Mouse (Mus musculus) midbrain, embryonic 15.5 days (tissue): ENCODE results near the gene Sh2d3c. TPM values are rescaled to one million over a fixed set of nuclear protein-coding genes. Genes with fewer than 3 reads are reported as not detected.

ENCODE experiments used
- ATAC-seq: fragments of 200-750 bp; cut with Nextera tagmentation; replicated peaks from 2 replicates; pipeline ENCODE4 v1.8.0; 2017; ENCODE audit warnings: moderate TSS enrichment
- H3K27ac ChIP-seq: fragments of 300-500 bp; sonication (generic); 2 replicates; pipeline ENCODE4 v1.5.1; 2015; ENCODE audit warnings: mild to moderate bottlenecking, inconsistent platforms
- H3K27me3 ChIP-seq: fragments of 300-500 bp; sonication (generic); replicated peaks from 2 replicates; pipeline ENCODE4 v1.6.1; 2015; ENCODE audit warnings: inconsistent platforms
- H3K36me3 ChIP-seq: fragments of 300-500 bp; sonication (generic); replicated peaks from 2 replicates; pipeline ENCODE4 v1.6.1; 2015; ENCODE audit warnings: inconsistent platforms
- H3K4me1 ChIP-seq: fragments of 300-500 bp; sonication (generic); 2 replicates; pipeline ENCODE4 v1.6.1; 2015; ENCODE audit warnings: inconsistent platforms
- H3K4me2 ChIP-seq: fragments of 300-500 bp; sonication (generic); 2 replicates; pipeline ENCODE4 v1.6.1; 2015; ENCODE audit warnings: inconsistent platforms, mild to moderate bottlenecking, moderate library complexity
- H3K4me3 ChIP-seq: fragments of 300-500 bp; sonication (generic); 2 replicates; pipeline ENCODE4 v1.5.1; 2015; ENCODE audit warnings: mild to moderate bottlenecking, inconsistent platforms
- H3K9ac ChIP-seq: fragments of 300-500 bp; sonication (generic); 2 replicates; pipeline ENCODE4 v1.6.1; 2015; ENCODE audit warnings: mild to moderate bottlenecking, inconsistent platforms
- H3K9me3 ChIP-seq: fragments of 300-500 bp; sonication (generic); 2 replicates; pipeline ENCODE4 v1.6.1; 2016; ENCODE audit warnings: inconsistent platforms
- WGBS: fragments of 180-500 bp; shearing (Covaris S2); methylation state at CpG from one replicate; pipeline ENCODE4 v1.1.7; 2015; ENCODE audit warnings: mixed read lengths; 5-methylcytosine and 5-hydroxymethylcytosine counted together
- polyA plus RNA-seq: library from polyadenylated mRNA; unstranded; fragments of >200 nt; fragmentation: Nextera tagmentation; extraction: Ambion mirVana; gene quantifications from 2 replicates; pipeline ENCODE4 v1.2.1, GENCODE M21; 2015

The Sh2d3c gene
- polyA plus RNA-seq, 1 experiment from 2014 or later: 57.2 TPM

- Histone ChIP-seq H3K4me3 (no peak overlapping the region), H3K27me3 (no peaks in the 10 kb centered on the region), H3K27ac (no peak overlapping the region), H3K4me1 (peaks cover 7% of the 10 kb centered on the region; the same call in 1 of the 2 replicates), H3K9ac (no peak overlapping the region), H3K4me2 (no peak overlapping the region), H3K36me3 (no peaks in the 10 kb centered on the region), H3K9me3 (no peaks in the 10 kb centered on the region)
- ATAC-seq: no peak
- whole genome bisulfite sequencing: 72% methylated on average over 4 of the region's 4 CpGs
Measured at GRCm38 (mm10) chr2:32731911-32732310, 11.1 kb downstream of the Sh2d3c start.

GRCm38 (mm10) chr2:32732695-32733094 lies 11.8 kb downstream of the Sh2d3c start:
- no peak for ATAC-seq
- Histone ChIP-seq H3K9me3 (no peaks in the 10 kb centered on the region), H3K4me1 (no peaks in the 10 kb centered on the region), H3K27ac (no peak overlapping the region), H3K9ac (no peak overlapping the region), H3K36me3 (no peaks in the 10 kb centered on the region), H3K4me2 (no peak overlapping the region), H3K4me3 (no peak overlapping the region), H3K27me3 (no peaks in the 10 kb centered on the region)
- WGBS: 79% methylated on average over 6 of the region's 6 CpGs

DNA sequence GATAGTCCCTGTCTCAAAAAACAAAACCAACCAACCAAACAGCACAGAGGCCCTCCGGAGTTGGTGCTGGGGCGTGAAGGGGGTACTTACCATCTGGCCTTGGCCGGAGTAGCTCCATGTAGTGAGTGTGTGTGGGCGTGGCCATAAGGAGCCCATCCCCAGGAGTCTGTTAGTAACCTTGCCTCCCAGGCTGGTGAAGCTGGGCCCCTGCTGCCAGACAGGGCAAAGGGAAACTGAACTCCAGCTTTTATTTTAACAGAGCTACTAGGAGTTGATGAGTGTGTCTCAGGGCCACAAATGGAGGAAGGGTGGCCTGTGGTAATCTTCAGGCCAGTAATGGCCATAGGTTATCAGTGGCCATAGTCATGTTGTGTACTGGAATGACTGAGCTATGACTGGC lies 13.6 kb downstream of the Sh2d3c start:
- no peak for ATAC-seq
- 33% methylated on average over 4 of the region's 4 CpGs for WGBS

GRCm38 (mm10) chr2:32734933-32735332 lies 14.1 kb downstream of the Sh2d3c start:
- Histone ChIP-seq H3K27me3 (no peaks in the 10 kb centered on the region), H3K4me3 (no peak overlapping the region), H3K4me2 (no peak overlapping the region), H3K36me3 (no peaks in the 10 kb centered on the region), H3K9me3 (no peaks in the 10 kb centered on the region), H3K9ac (no peak overlapping the region), H3K4me1 (peaks cover 3% of the 10 kb centered on the region), H3K27ac (no peak overlapping the region)
- no peak for ATAC-seq
- 51% methylated on average over 4 of the region's 4 CpGs for WGBS

More for the DNA sequence above, 13.6 kb downstream of the Sh2d3c start:
- Histone ChIP-seq H3K4me3 (no peak overlapping the region), H3K36me3 (no peaks in the 10 kb centered on the region), H3K27me3 (no peaks in the 10 kb centered on the region), H3K4me2 (no peak overlapping the region), H3K9ac (no peak overlapping the region), H3K9me3 (no peaks in the 10 kb centered on the region), H3K4me1 (no peaks in the 10 kb centered on the region), H3K27ac (no peak overlapping the region)

GRCm38 (mm10) chr2:32736306-32736829 lies 15.5 kb downstream of the Sh2d3c start:
- Histone ChIP-seq H3K4me2 (no peak overlapping the region), H3K9me3 (no peaks in the 10 kb centered on the region), H3K27ac (no peak overlapping the region), H3K4me1 (peaks cover 10% of the 10 kb centered on the region), H3K4me3 (no peak overlapping the region), H3K27me3 (no peaks in the 10 kb centered on the region), H3K9ac (no peak overlapping the region), H3K36me3 (no peaks in the 10 kb centered on the region)
- no peak for ATAC-seq
- whole genome bisulfite sequencing: 43% methylated on average over 3 of the region's 3 CpGs

- 44% methylated on average over 6 of the region's 6 CpGs for WGBS
- Histone ChIP-seq H3K27ac (no peak overlapping the region), H3K27me3 (no peaks in the 10 kb centered on the region), H3K4me2 (no peak overlapping the region), H3K4me1 (peaks cover 10% of the 10 kb centered on the region), H3K9ac (no peak overlapping the region), H3K9me3 (no peaks in the 10 kb centered on the region), H3K36me3 (no peaks in the 10 kb centered on the region), H3K4me3 (no peak overlapping the region)
- ATAC-seq: no peak
Measured at GRCm38 (mm10) chr2:32737008-32737407, 16.2 kb downstream of the Sh2d3c start.

- Histone ChIP-seq H3K4me3 (no peak overlapping the region), H3K27ac (no peak overlapping the region), H3K4me2 (no peak overlapping the region), H3K4me1 (peaks cover 28% of the 10 kb centered on the region), H3K9me3 (no peaks in the 10 kb centered on the region), H3K36me3 (no peaks in the 10 kb centered on the region), H3K27me3 (no peaks in the 10 kb centered on the region), H3K9ac (no peak overlapping the region)
- no peak for ATAC-seq
- WGBS: 76% methylated on average over 4 of the region's 4 CpGs
Measured at GRCm38 (mm10) chr2:32739311-32739710, 18.5 kb downstream of the Sh2d3c start.

DNA sequence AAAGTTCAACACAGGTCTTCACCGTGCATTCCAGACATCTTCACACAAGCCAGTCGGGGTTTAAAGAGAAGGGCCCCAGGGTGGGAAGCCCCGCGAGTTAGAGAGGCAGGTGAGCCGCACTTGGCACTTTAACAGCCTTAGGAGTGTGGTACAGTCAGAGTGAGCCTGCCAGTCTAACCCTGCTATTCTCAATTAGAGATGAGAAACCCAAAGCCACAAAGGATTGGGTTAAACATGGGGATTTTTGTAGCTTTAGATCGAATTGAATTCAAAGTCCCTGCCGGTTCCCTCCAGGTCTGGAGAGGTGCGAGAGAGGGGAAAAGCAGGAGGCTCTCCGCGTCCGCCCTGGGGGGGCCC lies 20.0 kb downstream of the Sh2d3c start, which contains the start of gene 6330409D20Rik:
6330409D20Rik (minus strand) TSS at position 101 of the 357 bp plus-strand sequence.
- H3K27ac ChIP-seq: peak within 1 kb of the TSS; percentile 90
- ATAC-seq: peak; percentile 8; the same call in 1 of the 2 replicates
- peaks cover 29% of the 10 kb centered on the region for H3K4me1 ChIP-seq
- no peaks in the 10 kb centered on the region for H3K27me3 ChIP-seq
- peak within 1 kb of the TSS; percentile 69 for H3K4me3 ChIP-seq
- H3K36me3 ChIP-seq: peaks cover 11% of the 10 kb centered on the region
- H3K9ac ChIP-seq: peak within 1 kb of the TSS; percentile 90
- no peaks in the 10 kb centered on the region for H3K9me3 ChIP-seq
- peak within 1 kb of the TSS; percentile 74 for H3K4me2 ChIP-seq
- 3% methylated on average over 11 of the region's 11 CpGs for WGBS

DNA sequence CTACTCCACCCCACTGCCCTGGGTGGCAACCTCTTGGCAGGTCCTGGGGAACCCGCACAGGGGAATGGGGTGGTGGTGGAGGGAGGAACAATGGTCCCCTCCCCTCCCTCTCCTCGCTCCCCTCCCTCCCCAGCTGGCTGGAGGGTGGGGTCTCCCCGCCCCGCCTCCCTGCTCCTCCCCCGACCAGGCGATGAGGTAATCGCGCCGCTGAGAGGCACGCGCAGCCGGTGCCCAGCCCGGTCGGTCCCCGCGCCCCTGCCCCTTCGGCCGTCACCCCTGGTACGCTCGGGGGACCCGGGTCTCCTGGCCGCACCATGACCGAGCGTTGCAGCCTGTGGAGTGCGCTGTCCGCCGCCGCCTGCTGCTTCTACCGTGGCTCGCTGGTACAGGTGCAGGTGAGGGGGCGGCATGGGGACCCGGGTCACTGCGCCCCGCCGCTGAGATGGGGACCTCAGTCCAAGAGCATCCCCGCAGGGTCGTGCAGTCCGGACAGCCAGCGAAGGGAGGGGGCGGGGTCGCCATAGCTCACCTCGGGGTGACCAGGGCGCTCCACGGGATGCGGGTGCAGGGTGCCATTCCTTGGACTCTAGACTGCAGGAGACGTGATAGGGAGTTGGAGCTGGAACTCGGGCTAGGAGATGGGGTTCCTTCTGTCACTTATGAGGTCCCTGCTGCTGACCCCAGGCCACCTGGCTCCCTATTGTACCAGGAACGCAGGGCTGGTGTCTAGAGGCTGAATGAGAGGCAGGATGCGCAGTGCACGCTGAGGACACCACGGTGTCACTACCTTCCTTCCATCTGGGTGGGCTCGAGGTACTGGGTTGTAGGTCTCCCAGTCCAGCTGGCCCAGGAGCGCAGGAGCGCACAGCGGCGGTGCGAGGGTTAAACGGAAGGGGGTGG lies 20.7 kb downstream of the Sh2d3c start:
- peak; percentile 57 for ATAC-seq
- no peaks in the 10 kb centered on the region for H3K27me3 ChIP-seq
- peak overlapping the region; percentile 69 for H3K4me3 ChIP-seq
- H3K9me3 ChIP-seq: no peaks in the 10 kb centered on the region
- H3K36me3 ChIP-seq: peaks cover 17% of the 10 kb centered on the region
- H3K9ac ChIP-seq: peak overlapping the region; percentile 90
- peaks cover 29% of the 10 kb centered on the region for H3K4me1 ChIP-seq
- peak overlapping the region; percentile 74 for H3K4me2 ChIP-seq
- WGBS: 4% methylated on average over 56 of the region's 58 CpGs
- H3K27ac ChIP-seq: peak overlapping the region; percentile 90

DNA sequence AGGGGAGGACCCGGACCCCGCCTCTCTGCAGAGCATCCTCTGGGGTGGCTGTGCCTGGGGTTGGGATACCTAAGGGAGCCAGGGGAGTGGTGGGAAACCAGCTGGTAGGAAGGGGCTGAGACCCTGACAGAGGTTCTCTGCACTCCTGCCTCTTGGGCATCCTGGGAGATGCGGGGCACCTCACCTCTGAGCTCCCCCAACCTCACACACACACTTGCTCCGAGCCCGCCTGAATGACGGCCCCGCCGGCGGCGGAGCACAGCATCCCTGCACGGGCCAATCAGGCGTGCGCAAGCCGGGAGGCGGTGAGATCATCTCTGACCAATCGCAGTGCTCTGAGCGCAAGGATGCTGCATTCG lies 21.3 kb downstream of the Sh2d3c start:
- WGBS: 9% methylated on average over 18 of the region's 18 CpGs
- Histone ChIP-seq H3K4me2 (peak overlapping the region; percentile 74), H3K27me3 (no peaks in the 10 kb centered on the region), H3K4me3 (peak overlapping the region; percentile 69), H3K4me1 (peaks cover 29% of the 10 kb centered on the region), H3K36me3 (peaks cover 23% of the 10 kb centered on the region), H3K27ac (peak overlapping the region; percentile 90), H3K9ac (peak overlapping the region; percentile 90), H3K9me3 (no peaks in the 10 kb centered on the region)
- ATAC-seq: peak; percentile 94

DNA sequence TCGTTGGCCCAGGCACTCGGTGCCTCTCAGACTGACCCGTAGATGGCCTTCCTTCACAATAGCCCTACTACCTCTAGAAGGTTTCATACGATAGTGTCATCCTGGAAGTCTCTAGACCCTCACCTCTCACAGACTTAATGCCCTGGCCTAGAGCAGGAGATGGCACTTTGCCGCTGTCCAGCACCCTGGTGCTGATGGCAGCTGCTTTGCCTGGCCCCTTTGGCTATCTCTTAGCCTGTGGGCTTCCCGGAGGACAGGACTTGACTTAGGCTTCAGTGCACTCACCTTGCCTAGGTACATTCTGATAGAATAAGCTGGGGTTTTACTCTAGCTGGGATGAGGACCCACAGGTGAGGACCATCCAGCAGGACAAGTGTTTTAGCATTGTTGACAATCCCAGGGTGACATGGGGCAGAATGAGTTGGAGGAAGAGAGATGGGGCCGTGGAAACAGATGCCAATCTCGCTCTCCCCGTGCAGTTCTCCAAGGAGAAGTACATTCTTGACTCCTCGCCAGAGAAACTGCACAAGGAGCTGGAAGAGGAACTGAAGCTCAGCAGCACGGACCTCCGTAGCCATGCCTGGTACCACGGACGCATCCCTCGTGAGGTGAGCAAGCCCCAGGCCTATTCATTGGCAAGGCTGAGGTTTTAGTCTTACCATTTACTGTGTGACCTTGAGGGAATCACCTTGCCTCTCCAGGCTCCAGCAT lies 23.6 kb downstream of the Sh2d3c start:
- no peaks in the 10 kb centered on the region for H3K27me3 ChIP-seq
- WGBS: 86% methylated on average over 15 of the region's 15 CpGs
- H3K4me3 ChIP-seq: no peak overlapping the region
- no peak for ATAC-seq
- no peak overlapping the region for H3K27ac ChIP-seq
- peaks cover 29% of the 10 kb centered on the region for H3K4me1 ChIP-seq
- H3K9ac ChIP-seq: no peak overlapping the region
- no peak overlapping the region for H3K4me2 ChIP-seq
- no peaks in the 10 kb centered on the region for H3K9me3 ChIP-seq
- H3K36me3 ChIP-seq: peaks cover 32% of the 10 kb centered on the region

- ATAC-seq: no peak
Measured at GRCm38 (mm10) chr2:32749082-32749481, 28.2 kb downstream of the Sh2d3c start.

More at GRCm38 (mm10) chr2:32749082-32749481, 28.2 kb downstream of the Sh2d3c start:
- H3K27ac ChIP-seq: no peak overlapping the region
- H3K27me3 ChIP-seq: no peaks in the 10 kb centered on the region
- no peak overlapping the region for H3K4me3 ChIP-seq
- H3K9me3 ChIP-seq: no peaks in the 10 kb centered on the region
- no peak overlapping the region for H3K9ac ChIP-seq
- no peak overlapping the region for H3K4me2 ChIP-seq
- WGBS: 92% methylated on average over 16 of the region's 16 CpGs
- H3K4me1 ChIP-seq: peaks cover 22% of the 10 kb centered on the region
- H3K36me3 ChIP-seq: peaks cover 37% of the 10 kb centered on the region
